Mouse (Mus musculus): ENCODE measurements at regions not wholly inside any gene's neighbourhood (a gene's known extent, or its start where the extent isn't known, plus 50 kb on each side); places are given as distances from the start of the nearest gene placed in this dataset.

DNA sequence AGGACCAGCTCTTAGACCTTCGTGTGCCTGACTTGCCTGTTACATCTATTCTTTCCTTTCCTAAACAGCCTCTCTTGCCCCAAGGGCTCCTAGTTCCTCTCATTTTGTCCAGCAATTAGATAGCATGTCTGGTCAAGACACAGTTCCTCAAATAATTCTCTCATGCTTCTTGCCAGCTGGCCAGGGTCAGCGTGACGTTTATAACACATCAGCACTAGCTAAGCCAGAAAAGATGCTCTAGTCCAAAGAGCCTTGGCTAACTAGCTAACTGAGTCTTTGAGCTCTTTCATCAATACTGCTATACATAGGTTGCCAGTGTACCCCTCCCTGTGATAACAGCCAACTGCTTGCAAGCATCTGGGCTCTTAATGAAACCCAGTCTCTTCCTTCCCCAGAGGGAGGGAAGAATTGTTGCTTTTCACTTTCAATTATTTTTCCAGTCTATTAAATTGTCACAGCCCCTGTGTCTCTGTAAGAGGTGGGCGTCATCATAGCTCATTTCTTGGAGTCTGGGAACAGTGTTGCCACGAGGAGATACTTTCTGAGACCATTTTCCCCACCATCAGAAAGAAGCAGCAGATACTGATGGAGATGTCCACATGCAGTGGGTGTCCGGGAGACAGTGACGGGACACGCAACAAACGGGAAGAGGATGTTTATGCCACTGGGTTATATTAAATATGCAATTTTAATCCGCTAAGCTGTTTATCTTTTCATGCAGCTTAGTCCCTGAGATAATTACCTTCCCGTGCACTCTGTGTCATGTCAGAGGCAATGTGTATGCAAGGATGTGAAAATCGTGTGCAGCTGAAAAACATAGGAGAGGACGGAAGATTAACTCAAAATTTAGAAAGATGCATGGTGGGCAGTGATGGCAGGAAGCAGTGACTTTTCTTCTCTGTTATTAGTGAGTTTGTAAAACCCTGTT, 250.1 kb upstream of the Nmur2 start:
- DNase-seq: peak in 1 of 2 experiments; percentile 5
- intact Hi-C loops (cut with DNase I): no loop called here

DNA sequence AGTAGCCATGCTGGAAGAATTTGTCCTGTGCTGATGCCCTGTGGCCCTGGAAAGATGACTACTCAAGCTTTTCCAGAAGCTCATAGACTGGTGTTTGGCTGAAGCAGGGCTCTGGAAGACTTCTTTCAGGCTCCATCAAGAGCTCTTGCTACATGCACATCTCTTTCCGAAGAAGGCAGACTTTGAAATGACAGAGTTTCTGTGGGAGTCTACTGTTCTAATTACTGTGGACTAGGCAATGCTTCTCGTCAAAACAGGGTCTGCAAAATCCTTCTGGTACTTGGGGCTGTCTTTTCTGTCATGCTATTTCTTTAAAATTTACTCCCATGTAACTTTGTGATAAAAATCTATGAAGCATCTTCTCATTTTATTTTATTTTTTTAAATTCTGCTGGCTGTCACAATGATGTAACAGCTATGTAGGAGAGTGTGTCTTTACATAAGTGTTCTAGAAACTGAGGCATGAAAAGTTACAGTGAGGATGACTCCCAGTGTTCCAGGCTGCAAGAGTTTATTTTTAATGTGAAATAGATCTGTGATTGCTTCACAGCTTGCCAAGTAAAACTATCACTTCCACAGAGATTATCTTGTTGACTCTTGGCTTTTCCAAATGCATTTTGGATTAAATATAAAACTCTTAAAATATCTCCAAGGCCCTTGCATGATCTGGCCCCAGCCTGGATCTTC, 244.9 kb upstream of the Nmur2 start:
- no peak for DNase-seq
- intact Hi-C loops (cut with DNase I): no loop called here

DNA sequence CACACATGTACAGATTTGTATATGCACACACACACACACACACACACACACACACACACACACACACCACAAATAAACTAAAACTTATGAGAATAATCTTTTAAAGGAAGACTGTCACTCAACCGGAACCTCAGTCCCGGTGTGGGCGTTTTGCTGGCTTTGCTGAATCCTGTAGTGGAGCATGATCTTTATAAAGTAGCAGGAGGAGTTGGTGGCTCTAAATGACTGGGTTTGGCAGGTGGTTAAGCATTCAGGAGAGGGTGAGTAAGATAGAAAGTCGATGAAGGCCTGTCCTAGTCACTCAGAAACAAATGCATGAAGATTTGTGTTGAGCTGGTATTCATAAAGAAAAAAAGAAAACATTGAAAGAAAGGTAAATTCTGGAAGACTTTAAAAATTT, 240.4 kb upstream of the Nmur2 start:
- no peak for DNase-seq
- intact Hi-C loops (cut with DNase I): no loop called here

DNA sequence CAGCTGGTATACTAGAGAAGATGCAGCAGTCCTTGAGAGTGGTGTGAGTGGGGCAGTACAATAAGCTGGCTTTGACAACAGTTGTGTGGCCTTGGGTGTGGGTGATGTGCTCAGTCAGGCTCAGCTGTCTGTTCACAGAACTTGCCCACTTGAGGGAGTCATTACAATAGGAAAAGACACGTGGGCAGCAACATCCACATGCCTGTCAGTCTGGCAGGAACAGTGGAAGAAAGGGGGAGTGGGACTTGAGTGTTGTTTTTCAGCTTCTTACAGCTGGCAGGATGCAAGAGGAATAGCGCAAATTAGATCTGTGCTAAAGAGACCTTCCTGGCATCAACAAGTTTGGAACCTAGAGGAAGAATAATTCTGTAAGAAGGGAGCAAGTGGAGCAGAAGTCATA, 239.4 kb upstream of the Nmur2 start:
- intact Hi-C loops (cut with DNase I): no loop called here
- no peak for DNase-seq

DNA sequence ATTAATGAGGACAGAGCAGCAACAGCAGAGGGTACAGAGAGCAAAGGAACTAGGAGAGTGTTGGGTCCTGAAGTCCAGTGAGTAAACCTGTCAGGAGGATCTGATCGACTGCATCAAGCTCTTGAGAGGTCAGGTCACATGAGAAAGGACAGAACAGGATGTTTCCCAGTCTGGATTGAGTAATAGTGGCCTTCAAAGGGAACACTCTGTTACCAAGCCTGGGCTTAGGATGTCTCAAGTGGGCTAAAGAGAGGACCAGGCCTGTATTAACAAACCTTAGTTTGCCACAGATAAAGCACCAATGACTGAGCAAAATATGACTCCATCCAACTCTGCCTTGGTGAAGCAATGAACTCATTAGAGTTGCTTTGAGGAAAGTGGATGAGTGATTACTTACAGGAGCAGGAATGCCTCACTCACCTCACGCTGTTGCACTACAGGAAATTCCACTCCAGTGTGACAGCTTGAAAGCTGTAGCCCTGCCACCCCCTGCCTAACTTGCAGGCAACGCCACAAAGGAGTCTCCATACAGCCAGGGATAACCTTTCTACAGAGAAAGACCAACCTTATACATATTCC, 229.2 kb upstream of the Nmur2 start:
- intact Hi-C loops (cut with DNase I): no loop called here
- DNase-seq: no peak

DNA sequence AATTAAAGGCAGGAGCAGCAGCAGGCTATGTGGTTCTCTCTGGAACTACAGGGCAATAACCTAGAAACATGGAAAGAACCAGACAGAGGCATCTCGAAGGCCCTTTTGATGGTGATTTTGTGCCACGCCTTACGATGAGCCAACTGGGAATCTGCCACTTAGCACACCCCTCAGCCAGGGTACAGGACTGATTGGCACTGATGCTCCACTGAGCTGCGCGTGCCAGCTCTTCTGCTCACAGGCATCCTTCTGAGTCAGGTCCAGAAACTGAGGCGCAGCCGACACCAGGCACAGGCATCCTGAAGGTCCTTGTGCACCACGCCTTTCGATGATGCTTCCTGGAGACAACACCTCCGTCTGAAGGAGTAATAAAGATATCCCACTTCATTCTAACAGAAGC, 221.9 kb upstream of the Nmur2 start:
- intact Hi-C loops (cut with DNase I): no loop called here
- no peak for DNase-seq

DNA sequence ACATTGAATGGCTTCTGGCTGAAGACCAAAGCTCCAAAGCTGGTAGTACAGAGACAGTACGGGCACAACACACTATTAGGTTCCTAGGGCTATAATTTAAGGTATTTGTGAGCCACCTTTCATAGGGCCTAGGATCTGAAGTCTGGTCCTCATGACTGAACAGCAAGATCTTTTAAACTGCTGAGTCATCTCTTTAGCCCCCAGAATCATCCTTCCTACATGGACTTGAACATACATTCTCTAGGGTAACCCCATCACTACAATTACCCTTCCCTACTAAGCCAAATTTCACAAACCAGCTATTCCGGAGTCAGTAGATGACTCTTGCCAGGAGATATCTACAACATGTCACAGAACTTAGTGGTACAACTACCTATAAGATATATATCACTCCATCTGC, 215.5 kb upstream of the Nmur2 start:
- intact Hi-C loops (cut with DNase I): no loop called here
- no peak for DNase-seq

DNA sequence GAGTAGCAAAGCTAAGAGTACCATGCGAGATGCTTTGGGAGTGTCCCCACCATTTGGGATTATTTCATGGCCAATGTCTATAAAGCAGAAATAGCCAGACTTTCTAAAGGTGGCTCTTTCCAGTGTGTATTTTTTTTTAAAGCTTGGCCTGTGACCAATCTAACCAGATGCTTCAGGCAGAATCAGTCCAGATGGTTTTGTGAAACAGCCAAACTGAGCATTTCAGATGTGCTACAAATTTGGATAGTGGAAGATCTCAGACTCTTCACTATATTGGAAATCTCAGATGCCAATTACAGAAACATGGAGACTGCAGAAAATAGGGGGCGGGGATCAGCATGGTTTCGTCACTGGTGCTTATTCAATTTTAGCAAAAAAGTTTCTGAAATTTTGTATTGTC, 213.6 kb upstream of the Nmur2 start:
- intact Hi-C loops (cut with DNase I): no loop called here
- no peak for DNase-seq

DNA sequence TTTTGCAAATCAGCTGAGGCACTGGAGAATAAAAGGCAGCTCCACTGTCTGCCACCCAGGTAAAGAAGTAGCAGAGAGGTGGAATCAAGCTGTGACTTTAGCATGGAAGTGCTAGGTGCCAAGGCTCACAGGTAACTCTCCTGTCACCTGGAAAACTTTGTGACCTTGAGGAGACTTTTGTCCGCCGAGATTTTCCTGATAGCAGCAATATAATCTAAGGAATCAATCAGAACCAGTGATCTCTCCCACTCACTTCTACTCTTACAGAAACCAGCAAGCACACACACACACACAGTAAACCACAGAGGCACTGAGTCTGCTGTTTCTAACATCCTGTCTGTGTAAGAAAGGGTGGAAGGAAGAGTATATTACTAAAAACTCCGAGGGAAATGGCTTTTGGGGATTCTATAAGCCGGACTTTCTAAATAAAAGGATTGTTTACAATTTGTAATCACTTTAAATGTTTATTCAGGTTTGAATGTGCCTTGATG, 206.6 kb upstream of the Nmur2 start:
- intact Hi-C loops (cut with DNase I): no loop called here
- DNase-seq: no peak

DNA sequence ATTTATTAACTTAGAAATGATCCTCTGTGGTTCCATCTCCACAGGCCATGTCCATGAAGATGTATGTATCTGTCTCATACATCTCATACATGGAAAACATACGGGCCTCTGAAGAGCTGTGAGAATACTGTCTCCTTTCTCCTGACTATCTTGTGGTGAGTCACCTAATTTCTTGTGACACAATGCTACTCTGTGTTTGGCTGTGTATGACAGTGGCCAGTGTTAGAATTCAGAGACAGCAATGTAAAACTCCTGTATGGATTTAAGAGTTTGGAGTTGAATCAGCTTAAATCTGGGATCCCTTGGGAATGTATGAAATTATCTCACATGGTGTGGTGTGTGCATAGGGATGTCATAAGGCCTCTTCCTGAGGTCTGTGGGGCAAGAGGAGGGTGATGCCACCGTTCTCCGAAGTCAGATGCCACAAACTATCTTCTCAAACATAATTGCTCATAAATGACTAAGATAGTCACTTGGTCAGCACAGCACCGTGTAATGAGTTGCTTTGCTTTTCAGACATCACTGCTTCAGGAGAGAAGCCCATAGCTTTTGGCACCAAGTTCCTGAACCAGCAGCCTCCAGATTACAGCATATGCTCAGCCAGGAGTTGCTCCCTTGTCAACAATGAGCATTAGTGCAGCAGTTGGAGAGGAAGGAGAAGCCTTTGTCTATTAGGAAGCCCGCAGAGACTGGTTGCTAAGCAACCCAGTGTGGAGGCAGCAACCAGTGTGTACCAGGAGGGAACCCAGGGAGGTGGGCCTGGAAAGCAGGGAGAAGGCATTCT, 205.9 kb upstream of the Nmur2 start:
- intact Hi-C loops (cut with DNase I): no loop called here
- no peak for DNase-seq

DNA sequence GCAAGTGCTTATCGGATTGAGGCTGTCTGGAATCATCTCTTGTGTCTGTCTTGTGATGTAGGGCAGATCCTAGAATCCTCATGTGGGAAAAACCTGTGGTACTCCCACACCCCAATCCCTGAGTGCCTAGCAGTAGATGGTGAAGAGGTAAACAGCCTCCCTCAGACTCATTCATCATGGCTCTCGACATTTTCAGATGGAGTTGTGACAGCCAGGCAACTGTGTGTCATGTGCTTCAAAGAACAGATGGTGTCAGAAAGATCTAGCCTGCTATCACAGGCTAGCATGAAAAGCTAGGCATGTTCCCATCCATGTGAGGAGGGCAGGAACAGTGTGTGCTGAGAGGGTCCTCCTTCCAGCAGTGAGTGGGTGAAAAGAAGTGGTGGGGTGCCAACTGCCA, 204.1 kb upstream of the Nmur2 start:
- intact Hi-C loops (cut with DNase I): no loop called here
- no peak for DNase-seq

DNA sequence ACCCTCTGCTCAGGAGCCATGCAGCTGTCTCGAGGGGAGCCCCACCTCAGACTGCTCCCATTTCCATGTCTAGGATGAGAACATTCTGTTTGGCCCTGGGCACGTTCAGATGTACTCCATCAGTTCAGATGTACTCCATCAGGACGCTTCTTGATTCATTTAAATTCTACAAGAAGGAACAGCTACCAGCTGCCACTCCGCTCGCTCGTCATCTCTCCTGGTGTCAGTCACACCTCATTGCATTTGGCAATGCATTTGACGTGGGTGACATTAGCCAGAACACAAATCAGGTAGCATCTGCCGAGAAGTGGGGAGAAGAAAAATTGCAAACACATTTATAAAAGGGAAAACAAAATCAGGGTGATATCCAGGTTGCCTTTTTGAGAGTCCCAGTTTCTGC, 202.6 kb upstream of the Nmur2 start:
- no peak for DNase-seq
- intact Hi-C loops (cut with DNase I): no loop called here

DNA sequence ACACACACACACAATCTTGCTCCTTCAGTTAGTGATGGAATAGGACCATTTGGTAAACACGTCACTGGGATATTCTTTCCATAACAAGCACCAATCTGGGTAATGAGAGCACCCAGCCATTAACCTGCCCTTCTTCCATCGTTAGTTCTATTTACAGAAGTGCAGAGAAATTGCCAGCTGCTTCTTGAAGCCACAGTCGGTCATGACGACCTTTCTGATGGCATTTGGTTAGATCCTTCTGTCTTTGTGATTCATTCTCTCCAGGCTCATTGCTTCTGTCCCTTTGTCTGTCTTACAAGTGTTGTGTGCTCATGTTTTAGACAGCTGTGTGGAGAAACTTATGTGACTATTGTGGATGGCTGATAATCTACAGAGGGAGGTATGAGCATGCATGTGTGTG, 197.9 kb upstream of the Nmur2 start:
- intact Hi-C loops (cut with DNase I): no loop called here
- DNase-seq: no peak

DNA sequence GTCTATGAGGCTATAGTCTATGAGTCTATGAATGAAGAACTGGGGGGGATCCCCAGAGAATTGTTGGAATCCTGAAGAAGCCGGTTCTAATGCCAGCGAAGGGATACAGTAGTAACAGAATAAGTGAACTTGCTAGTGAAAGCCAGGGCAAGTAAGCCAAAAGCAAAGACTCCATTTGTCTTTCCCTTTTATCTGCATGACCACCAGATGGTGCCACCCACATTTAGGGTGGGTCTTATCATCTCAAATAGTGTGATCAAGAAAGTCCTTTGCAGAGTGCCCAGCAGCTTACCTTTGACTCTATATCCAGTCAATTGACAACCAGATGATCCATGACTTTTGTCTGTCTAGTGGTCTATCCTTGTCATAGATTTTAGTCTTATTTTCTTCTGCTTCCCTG, 184.2 kb upstream of the Nmur2 start:
- intact Hi-C loops (cut with DNase I): no loop called here
- no peak for DNase-seq

DNA sequence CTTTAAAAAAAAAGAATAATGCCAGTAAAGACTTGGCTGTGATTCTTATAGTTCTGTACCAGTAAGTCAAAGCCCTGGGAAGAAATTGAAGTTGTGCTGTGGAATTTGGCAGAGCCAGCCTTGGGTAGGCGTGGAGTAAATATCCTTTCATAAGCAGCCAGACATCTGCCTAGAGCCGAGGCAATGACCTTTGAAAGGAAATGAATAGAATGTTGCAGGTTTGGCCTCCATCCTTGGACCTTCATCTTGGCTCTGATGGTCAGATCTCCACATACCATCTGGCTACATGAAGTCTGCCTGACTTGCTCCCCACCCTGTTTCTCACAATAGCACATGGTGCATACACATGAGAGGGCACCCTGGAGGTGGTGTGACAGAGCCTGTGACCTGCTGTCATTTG, 174.9 kb upstream of the Nmur2 start:
- intact Hi-C loops (cut with DNase I): no loop called here
- no peak for DNase-seq

DNA sequence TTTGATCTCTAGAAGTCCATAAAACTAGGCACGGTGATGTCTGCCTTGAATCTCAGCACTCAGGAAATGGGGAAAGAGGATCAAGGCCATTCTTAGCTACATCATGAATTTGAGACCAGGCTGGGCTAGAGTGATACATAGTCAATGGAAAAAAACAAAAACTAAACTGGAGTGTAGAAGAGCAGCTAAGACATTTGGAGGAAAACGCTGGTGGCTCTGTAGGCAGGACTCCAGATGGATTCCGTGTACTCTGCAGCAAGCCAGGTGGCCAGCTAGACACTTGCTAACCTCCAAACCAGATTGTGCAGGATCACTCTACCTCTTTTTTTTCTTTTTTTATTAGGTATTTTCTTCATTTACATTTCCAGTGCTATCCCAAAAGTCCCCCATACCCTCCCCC, 161.0 kb upstream of the Nmur2 start:
- intact Hi-C loops (cut with DNase I): no loop called here
- no peak for DNase-seq

DNA sequence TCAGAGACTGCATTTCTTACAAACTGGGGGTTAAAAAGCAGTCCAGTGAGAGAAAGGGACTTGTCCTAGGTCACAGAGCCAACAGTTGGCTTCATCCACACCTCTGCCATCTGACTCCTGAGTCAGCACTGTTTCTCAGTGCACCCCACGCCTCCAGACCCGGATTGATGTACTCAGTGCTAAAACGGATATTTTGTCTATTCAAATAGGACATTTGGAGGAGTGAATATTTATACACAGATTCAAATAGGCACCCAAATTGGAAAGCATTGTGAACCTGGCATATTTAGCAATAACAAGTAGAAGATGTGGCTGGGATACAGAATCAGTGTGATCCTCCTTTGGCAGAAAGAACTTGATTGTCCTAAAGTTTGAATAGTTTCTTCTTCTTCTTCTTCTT, 154.5 kb upstream of the Nmur2 start:
- intact Hi-C loops (cut with DNase I): no loop called here
- no peak for DNase-seq

DNA sequence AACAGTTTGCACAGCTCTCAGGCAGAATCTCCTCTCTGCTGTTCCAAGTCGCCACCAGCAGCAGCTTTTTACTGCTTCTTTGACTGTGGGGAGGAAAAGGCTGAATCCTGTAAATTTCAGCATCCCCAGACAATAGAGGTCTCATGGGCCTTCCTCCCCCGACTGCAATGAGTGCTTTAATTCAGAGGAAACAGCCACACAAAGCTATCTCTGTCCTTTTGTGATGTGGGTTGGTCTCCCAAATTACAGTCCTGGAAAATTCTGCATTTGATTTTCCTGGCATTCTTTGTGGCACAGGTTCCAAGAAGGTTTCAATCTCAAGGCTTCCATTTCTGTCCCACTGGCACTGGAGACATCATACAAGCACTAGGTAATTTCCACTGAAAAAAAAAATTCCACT, 152.6 kb upstream of the Nmur2 start:
- intact Hi-C loops (cut with DNase I): no loop called here
- DNase-seq: no peak

DNA sequence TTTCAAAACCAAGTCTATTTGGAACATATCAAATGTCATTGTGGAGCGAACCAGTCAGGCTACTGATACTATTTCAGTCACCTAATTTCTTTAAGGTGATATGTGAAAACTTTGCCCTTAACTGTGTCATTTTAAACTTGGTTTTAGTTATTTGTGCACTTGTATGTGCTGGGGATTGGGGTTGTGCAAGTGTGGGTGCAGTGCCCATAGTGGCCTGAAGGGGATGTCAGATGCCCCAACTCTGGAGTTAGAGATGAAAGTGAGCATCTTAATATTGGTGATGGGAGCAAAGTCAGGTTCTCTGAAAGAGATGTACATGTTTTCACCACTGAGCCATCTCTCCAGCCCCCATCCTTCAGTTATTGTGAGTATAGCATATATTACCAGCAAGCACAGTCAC, 133.1 kb upstream of the Nmur2 start:
- intact Hi-C loops (cut with DNase I): no loop called here
- DNase-seq: no peak

DNA sequence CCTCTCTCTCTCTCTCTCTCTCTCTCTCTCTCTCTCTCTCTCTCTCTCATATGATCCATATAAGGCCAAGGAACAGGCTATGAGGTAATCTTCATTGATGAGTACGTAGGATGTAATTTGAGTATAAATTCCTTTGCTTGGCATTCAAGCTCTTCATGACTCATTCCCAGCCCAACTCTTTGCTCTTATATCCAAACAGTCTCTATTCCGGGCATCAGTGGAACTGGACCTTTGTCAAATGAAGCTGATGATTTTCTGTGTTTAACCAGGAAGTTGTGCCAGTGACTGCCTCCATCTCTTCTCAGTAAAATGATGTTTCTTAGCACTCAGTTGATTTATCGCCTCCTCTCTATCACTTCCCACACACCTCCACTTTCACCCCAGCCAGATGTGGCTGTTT, 132.4 kb upstream of the Nmur2 start:
- DNase-seq: no peak
- intact Hi-C loops (cut with DNase I): no loop called here

DNA sequence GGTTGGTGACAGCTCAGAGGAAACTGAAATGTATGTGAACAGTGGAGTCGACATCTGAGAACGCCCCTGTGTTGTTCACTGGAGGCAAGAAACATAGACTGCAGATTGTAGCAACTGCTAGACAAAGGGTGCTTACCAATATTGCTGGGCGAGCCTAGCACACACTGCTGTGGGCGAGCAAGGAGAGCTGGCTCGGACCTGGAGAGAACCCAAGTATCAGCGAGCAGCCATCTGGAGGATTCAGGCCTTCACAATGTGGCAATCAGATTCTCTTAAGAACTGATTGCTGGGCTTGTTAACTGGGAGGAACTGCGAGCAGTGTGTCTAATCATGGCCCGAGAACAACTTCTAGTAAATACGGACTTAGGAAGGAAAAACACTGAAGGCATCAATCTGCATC, 128.8 kb upstream of the Nmur2 start:
- intact Hi-C loops (cut with DNase I): no loop called here
- DNase-seq: no peak
